Mouse (Mus musculus): Measurements from ENCODE around the gene Ppil1. TPM values are rescaled to one million over a fixed set of nuclear protein-coding genes. Genes with fewer than 3 reads are reported as not detected.
"Not testable (repeated sequence)": the region's sequence is repeated elsewhere in the genome, so short reads cannot be mapped to it uniquely, and the experiment has no call there.

Gene Ppil1
- polyA plus RNA-seq, 1 experiment from 2014 or later = 129 TPM

DNA sequence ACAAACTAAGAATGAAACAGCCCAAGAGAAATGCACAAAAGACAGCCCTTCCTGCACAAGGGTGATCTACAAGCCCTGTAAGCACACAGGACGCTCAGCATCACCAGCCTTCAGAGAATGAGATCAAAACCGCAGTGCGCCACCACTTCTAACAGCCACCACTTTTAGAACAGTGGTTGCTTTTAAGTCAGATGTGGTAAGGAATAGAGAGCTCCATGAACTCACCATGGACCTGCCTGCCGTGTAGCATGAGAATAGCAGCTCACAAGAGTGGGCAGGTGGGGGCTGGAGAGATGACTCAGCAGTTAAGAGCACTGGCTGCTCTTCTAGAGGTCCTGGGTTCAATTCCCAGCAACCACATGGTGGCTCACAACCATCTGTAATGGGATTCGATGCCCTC, 16.4 kb upstream of the Ppil1 start:
- Histone ChIP-seq H3K9ac (no peak overlapping the region), H3K27me3 (no peaks in the 10 kb centered on the region), H3K27ac (replicated peaks) (no peak overlapping the region), H3K4me3 (replicated peaks) (no peak overlapping the region), H3K36me3 (peaks cover 27% of the 10 kb centered on the region), H3K4me1 (no peaks in the 10 kb centered on the region), H3K9me3 (replicated peaks) (no peaks in the 10 kb centered on the region), H3K4me2 (replicated peaks) (no peak overlapping the region)
- 91% methylated on average over 5 of the region's 5 CpGs for WGBS
- ATAC-seq (ENCODE audit: insufficient number of reproducible peaks, low FRiP score, low TSS enrichment, low read depth) = no peak

DNA sequence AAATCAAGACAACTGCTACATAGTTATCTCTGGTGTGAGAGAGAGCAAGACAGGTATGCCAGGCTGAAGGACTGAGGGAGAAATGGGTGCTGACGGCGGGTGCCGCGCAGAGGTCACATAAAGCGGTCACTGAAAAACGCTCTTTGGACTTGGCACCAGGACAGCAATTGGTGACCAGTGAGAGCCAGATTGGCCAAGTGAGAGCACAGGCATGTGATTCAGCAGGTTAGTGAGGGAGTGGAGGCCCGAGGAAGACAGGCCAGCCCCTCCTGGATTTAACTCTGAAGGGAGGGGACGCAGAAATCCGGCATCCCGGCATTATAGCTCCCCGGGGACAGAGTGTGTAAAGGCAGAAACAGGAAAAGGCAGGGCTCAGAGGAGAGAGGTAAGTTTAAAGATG, 9.9 kb upstream of the Ppil1 start:
- H3K4me2 ChIP-seq (replicated peaks) = no peak overlapping the region
- no peak overlapping the region for H3K4me3 ChIP-seq (replicated peaks)
- no peaks in the 10 kb centered on the region for H3K27me3 ChIP-seq
- no peak overlapping the region for H3K27ac ChIP-seq (replicated peaks)
- no peaks in the 10 kb centered on the region for H3K36me3 ChIP-seq
- peaks cover 8% of the 10 kb centered on the region; the same call in 1 of the 2 replicates for H3K4me1 ChIP-seq
- H3K9ac ChIP-seq = no peak overlapping the region
- H3K9me3 ChIP-seq (replicated peaks) = no peaks in the 10 kb centered on the region
- 73% methylated on average over 11 of the region's 11 CpGs for whole genome bisulfite sequencing
- no peak for ATAC-seq (ENCODE audit: insufficient number of reproducible peaks, low FRiP score, low TSS enrichment, low read depth)

DNA sequence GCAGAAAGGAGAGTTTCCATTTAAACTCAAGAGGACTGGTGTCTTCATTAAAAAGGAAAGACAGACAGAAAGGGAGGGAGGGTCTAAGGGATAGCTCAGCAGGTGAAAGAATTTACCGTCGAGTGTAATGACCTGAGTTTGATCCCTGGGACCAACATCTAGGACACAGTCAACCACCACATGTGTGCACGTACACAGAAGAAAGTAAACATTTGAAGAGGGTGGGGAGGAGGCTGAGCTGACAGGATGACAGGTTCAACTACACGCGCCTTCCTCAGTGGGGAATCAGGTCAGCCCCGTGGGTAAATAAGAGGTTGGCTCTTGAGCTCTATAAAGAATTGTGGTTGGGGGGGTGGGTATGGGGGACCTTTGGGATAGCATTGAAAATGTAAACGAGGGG, 9.2 kb upstream of the Ppil1 start:
- ATAC-seq (ENCODE audit: insufficient number of reproducible peaks, low FRiP score, low TSS enrichment, low read depth) = no peak
- Histone ChIP-seq H3K27ac (replicated peaks) (no peak overlapping the region), H3K4me2 (replicated peaks) (no peak overlapping the region), H3K4me1 (peaks cover 10% of the 10 kb centered on the region), H3K9ac (no peak overlapping the region), H3K27me3 (no peaks in the 10 kb centered on the region), H3K4me3 (replicated peaks) (no peak overlapping the region), H3K36me3 (no peaks in the 10 kb centered on the region), H3K9me3 (replicated peaks) (no peaks in the 10 kb centered on the region)
- 82% methylated on average over 7 of the region's 7 CpGs for WGBS

DNA sequence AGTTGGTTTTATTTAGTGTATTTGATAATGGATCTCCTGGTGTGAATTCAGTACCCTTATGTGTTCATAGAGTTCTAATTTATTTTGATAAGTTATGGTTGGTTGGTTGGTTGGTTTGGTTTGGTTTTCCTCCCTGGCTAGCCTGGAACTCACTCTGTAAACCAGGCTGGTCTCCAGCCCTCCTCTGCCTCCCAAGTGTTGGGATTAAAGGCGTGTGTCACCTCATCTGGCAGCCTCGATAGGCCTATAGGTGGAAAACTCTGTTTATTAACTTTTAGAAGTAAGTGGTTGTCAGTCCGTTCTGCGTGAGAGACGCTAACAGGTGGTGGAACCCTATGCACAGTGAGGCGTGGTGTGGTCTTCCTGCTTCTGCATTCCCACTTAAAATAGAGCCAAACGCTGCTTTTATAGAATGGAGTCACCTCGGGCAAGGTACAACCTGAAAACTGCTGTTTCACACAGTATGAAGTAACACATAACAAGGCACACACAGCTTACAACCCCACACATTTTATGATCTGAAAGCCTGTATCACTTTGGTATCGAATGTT, 6.2 kb upstream of the Ppil1 start:
- Histone ChIP-seq H3K27me3 (no peaks in the 10 kb centered on the region), H3K4me1 (peaks cover 18% of the 10 kb centered on the region), H3K9me3 (replicated peaks) (no peaks in the 10 kb centered on the region), H3K27ac (replicated peaks) (0 out of 2 replicates have a peak overlapping the region, but pooled peaks have one; percentile 13), H3K9ac (no peak overlapping the region), H3K4me3 (replicated peaks) (no peak overlapping the region), H3K36me3 (no peaks in the 10 kb centered on the region), H3K4me2 (replicated peaks) (peak overlapping the region; percentile 61; the same call in 1 of the 2 replicates)
- WGBS = 87% methylated on average over 9 of the region's 9 CpGs
- ATAC-seq (ENCODE audit: insufficient number of reproducible peaks, low FRiP score, low TSS enrichment, low read depth) = no peak

DNA sequence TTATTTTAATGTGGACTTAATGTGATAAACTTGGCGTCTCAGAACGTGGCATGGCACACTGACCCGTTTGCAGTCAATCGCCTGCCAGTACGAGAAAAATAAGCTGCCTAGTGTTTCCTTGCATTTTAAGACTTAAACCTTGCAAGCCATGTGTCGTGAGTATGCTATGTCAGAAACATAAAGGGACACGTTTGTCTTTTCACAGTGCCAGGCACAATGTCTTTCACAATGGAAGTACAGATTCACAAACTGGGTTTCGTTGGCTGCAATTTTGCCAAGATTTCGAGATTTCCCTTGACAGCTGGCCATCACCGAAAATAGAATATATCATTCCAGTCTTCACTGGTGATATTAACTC, 5.3 kb upstream of the Ppil1 start:
- H3K4me3 ChIP-seq (replicated peaks) = peak overlapping the region; percentile 85
- peak overlapping the region; percentile 98 for H3K27ac ChIP-seq (replicated peaks)
- ATAC-seq (ENCODE audit: insufficient number of reproducible peaks, low FRiP score, low TSS enrichment, low read depth) = no peak
- peaks cover 22% of the 10 kb centered on the region for H3K4me1 ChIP-seq
- peak overlapping the region; percentile 86 for H3K9ac ChIP-seq
- H3K9me3 ChIP-seq (replicated peaks) = no peaks in the 10 kb centered on the region
- H3K4me2 ChIP-seq (replicated peaks) = peak overlapping the region; percentile 61
- 16% methylated on average over 10 of the region's 10 CpGs for WGBS
- H3K27me3 ChIP-seq = no peaks in the 10 kb centered on the region
- no peaks in the 10 kb centered on the region for H3K36me3 ChIP-seq

DNA sequence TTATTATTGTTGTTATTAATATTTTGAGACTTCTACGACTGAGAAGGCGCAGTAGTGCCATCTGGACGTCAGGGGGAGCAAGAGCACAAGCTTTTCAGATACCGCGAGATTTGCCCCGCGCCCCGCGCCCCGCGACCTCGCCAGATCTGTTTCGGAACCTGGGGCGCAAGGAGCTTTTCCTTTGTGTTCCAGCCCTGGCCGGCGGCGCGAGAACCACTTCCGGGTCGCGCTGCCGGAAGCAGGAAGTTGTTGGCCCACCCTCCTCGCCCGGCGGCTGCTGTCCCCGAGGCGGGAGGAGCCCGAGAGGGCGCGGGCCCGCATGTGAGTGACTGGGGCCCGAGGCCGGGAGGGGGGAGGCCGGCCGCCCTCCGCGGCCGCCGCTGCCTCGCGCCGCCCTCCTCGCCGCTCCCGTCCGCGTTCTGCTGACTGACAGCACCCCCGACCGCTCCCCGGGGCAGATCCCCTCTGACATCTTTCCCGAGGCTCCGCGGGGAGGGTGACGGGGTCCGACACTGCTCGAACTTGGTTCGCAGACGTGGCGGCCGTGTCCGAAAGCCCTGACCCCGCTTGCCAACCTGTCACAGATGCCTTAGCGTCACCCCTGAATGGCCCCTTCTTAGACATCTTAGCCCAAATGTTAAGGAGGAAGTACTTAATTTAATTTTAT, 4.8 kb upstream of the Ppil1 start, which contains the start of gene BC004004:
TSS of gene BC004004 (plus strand) at position 107 of the 667 bp plus-strand sequence.
- Histone ChIP-seq H3K27me3 (no peaks in the 10 kb centered on the region), H3K27ac (replicated peaks) (peak within 1 kb of the TSS; percentile 98), H3K36me3 (no peaks in the 10 kb centered on the region), H3K9me3 (replicated peaks) (no peaks in the 10 kb centered on the region), H3K9ac (peak within 1 kb of the TSS; percentile 86), H3K4me3 (replicated peaks) (peak within 1 kb of the TSS; percentile 85), H3K4me1 (peaks cover 26% of the 10 kb centered on the region), H3K4me2 (replicated peaks) (peak within 1 kb of the TSS; percentile 61)
- ATAC-seq (ENCODE audit: insufficient number of reproducible peaks, low FRiP score, low TSS enrichment, low read depth) = peak; percentile 88
- under 1% methylated on average over 61 of the region's 63 CpGs for WGBS

DNA sequence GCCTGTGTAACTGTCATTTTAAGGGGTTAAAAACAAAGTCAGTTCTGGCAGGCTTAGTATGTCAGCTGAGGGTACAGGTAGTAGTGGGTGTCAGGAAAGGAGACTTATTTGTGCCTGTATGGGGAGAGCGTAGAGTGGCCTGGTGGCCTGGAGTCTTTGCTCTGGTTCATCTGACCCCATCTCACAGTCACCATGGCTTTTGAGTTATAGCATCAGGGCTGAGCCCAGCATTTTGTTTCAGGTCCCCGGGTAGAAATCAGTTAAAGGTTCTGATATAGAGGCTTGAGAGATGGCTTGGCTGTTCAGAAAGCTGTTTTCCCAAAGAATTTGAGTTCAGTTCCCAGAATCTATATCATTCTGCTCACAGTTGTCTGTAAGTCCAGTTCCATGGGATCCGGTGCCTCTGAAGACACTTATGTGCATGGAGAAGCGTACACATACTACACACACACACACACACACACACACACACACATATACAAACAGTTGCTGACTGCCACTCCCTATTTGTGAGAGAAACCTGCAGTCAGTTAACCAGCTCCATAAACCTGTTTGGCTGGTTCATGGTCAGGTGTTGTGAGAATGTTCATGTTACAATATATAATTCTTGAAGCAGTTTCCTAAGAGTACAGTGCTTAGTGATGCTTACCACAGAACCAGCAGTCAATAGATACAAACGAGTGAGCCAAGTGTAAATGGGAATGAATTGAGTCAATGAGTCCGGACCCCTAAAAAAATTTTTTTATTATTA, 4.1 kb upstream of the Ppil1 start:
- H3K27ac ChIP-seq (replicated peaks) = peak overlapping the region; percentile 98
- peak overlapping the region; percentile 61 for H3K4me2 ChIP-seq (replicated peaks)
- peaks cover 28% of the 10 kb centered on the region for H3K4me1 ChIP-seq
- H3K4me3 ChIP-seq (replicated peaks) = peak overlapping the region; percentile 85
- no peaks in the 10 kb centered on the region for H3K27me3 ChIP-seq
- H3K9me3 ChIP-seq (replicated peaks) = no peaks in the 10 kb centered on the region
- peak overlapping the region; percentile 86 for H3K9ac ChIP-seq
- 0 out of 2 replicates have a peak, but pooled peaks have one; percentile 30 for ATAC-seq (ENCODE audit: insufficient number of reproducible peaks, low FRiP score, low TSS enrichment, low read depth)
- no peaks in the 10 kb centered on the region for H3K36me3 ChIP-seq
- WGBS = 53% methylated on average over 6 of the region's 6 CpGs

DNA sequence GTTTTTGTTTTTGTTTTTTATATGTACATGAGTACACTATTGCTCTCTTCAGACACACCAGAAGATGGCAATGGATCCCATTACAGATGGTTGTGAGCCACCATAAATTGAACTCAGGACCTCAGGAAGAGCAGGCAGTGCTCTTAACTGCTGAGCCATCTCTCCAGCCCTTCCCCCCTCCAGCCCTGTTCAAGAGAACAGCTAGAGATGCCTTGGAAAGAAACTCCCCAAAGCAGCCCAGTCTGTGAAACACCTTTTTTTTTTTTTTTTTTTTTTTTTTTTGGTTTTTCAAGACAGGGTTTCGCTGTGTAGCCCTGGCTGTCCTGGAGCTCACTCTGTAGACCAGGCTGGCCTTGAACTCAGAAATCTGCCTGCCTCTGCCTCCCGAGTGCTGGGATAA, 3.1 kb upstream of the Ppil1 start:
- H3K4me3 ChIP-seq (replicated peaks); H3K27me3 ChIP-seq; H3K9ac ChIP-seq; ATAC-seq (ENCODE audit: insufficient number of reproducible peaks, low FRiP score, low TSS enrichment, low read depth); H3K36me3 ChIP-seq; H3K4me2 ChIP-seq (replicated peaks); H3K9me3 ChIP-seq (replicated peaks): not testable (repeated sequence)
- 91% methylated on average over 2 of the region's 2 CpGs for WGBS
- Histone ChIP-seq H3K27ac (replicated peaks) (0 out of 2 replicates have a peak overlapping the region, but pooled peaks have one; percentile 98), H3K4me1 (peaks cover 39% of the 10 kb centered on the region)

DNA sequence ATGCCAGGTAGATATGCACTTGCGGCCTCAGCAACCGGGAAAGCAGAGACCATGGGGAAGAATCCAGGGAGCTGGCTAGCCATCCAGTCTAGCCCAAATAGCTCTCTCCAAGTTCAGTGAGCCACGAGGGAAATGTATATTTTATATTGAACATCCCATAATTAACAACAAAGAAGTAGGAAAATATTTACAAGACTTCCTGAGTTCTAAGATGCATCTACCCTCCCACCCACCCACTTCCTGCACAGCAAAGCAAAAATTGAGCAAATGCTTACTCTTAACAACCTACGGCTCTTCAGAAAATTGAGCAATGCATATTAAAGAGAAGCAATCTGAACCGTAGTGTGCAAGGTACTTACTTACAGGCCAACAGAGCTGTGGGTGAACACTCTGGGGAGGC, 774 bp upstream of the Ppil1 start:
- Histone ChIP-seq H3K27me3 (no peaks in the 10 kb centered on the region), H3K36me3 (peaks cover 13% of the 10 kb centered on the region; the same call in 1 of the 2 replicates), H3K4me1 (peaks cover 44% of the 10 kb centered on the region), H3K9ac (no peak overlapping the region), H3K4me3 (replicated peaks) (peak overlapping the region; percentile 86; the same call in 1 of the 2 replicates), H3K27ac (replicated peaks) (peak overlapping the region; percentile 100), H3K4me2 (replicated peaks) (peak overlapping the region; percentile 63; the same call in 1 of the 2 replicates), H3K9me3 (replicated peaks) (no peaks in the 10 kb centered on the region)
- 80% methylated on average over 5 of the region's 5 CpGs for WGBS
- no peak for ATAC-seq (ENCODE audit: insufficient number of reproducible peaks, low FRiP score, low TSS enrichment, low read depth)

DNA sequence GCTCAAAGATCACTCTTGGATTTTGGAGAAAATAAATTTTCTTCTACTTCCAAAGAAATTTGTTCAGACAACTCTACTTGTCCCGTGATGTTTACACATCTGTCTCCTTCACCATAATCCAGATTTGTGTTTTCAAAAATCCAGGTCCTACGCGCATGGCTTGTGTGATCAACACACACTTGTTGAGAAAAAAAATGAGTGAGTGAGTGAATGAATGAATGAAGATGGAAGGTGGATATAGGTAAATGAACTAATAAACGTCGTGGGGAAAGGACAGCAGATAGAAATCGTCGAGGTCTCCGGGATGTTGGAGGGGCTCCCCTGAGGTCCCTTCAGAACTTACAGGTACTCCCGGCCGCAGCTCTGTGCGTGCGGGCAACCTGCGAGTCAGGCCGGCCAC, 569 bp downstream of the Ppil1 start:
- peak overlapping the region; percentile 100 for H3K27ac ChIP-seq (replicated peaks)
- peak overlapping the region; percentile 86 for H3K4me3 ChIP-seq (replicated peaks)
- H3K4me1 ChIP-seq = peaks cover 45% of the 10 kb centered on the region
- WGBS = under 1% methylated on average over 14 of the region's 14 CpGs
- no peak for ATAC-seq (ENCODE audit: insufficient number of reproducible peaks, low FRiP score, low TSS enrichment, low read depth)
- peak overlapping the region; percentile 83 for H3K9ac ChIP-seq
- no peaks in the 10 kb centered on the region for H3K9me3 ChIP-seq (replicated peaks)
- H3K4me2 ChIP-seq (replicated peaks) = peak overlapping the region; percentile 63
- H3K27me3 ChIP-seq = no peaks in the 10 kb centered on the region
- peaks cover 22% of the 10 kb centered on the region for H3K36me3 ChIP-seq

DNA sequence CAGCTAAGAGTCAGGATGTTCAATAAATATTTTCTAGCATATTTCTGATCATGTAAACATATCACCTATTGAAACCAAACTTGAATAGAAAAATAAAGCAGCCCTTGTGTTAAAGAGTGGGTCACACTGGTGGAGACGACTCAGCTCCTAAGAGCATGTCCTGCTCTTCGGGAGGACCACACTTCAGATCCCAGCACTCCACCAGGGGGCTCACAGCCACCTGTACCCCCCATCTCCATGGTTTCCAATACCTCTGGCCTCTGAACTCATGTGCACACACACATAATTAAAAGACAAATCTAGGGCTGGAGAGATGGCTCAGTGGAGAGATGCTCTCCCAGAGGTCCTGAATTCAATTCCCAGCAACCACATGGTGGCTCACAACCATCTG, 1.7 kb downstream of the Ppil1 start:
- no peak overlapping the region for H3K27ac ChIP-seq (replicated peaks)
- H3K4me3 ChIP-seq (replicated peaks) = peak overlapping the region; percentile 86
- H3K4me2 ChIP-seq (replicated peaks) = peak overlapping the region; percentile 63
- peaks cover 38% of the 10 kb centered on the region for H3K4me1 ChIP-seq
- no peak overlapping the region for H3K9ac ChIP-seq
- H3K36me3 ChIP-seq = peaks cover 34% of the 10 kb centered on the region
- ATAC-seq (ENCODE audit: insufficient number of reproducible peaks, low FRiP score, low TSS enrichment, low read depth) = no peak
- no peaks in the 10 kb centered on the region for H3K9me3 ChIP-seq (replicated peaks)
- H3K27me3 ChIP-seq = no peaks in the 10 kb centered on the region
- WGBS = 50% methylated on average over 2 of the region's 2 CpGs

Data from embryonic facial prominence, embryonic 15.5 days (tissue).